Mouse (Mus musculus) urinary bladder, postnatal 36 days (tissue): ENCODE measurements at regions not wholly inside any gene's neighbourhood (a gene's known extent, or its start where the extent isn't known, plus 50 kb on each side); places are given as distances from the start of the nearest gene placed in this dataset.

Source experiments
- DNase-seq, 2 experiments: peaks; one replicate each; pipeline ENCODE4 v3.0.0; 2022; ENCODE audit warnings: low spot score in 2 of 2, mixed read lengths in 1 of 2

GRCm38 (mm10) chr12:48680957-48681356 is 701.5 kb upstream of the Foxg1 start:
- no peak for DNase-seq

- no peak for DNase-seq
Observed at GRCm38 (mm10) chr12:48705963-48706362, 676.5 kb upstream of the Foxg1 start.

GRCm38 (mm10) chr12:48713646-48714045 is 668.8 kb upstream of the Foxg1 start:
- DNase-seq = no peak

DNA sequence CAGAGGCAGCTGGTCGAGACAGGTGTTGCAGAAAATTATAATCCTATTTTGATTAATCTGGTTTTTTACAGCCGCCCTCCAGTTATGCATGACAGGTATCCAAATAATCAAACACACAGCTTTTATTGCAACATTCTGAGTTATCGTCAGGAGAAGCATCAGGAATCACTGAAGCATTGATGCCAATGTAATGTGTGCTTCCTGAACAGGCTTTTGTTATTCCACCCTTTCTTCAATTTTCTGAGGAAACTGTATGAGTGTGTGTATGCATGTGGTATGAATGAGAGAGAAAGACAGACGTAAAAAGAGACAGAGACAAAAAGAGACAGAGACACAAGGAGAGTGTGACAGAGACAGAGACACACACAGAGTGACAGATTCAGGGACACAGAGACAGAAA is 652.6 kb upstream of the Foxg1 start:
- no peak for DNase-seq

GRCm38 (mm10) chr12:48758805-48759396 is 623.6 kb upstream of the Foxg1 start:
- no peak for DNase-seq
